Comparison of ENCODE assay signal across 9 mouse cellular contexts in genomic region chr12:102695369-102696239, GRCm38 (mm10). TPM values are rescaled to one million over a fixed set of nuclear protein-coding genes. Genes with fewer than 3 reads are reported as not detected.
DNase-seq lines count a peak whose midpoint lies in the region; ATAC-seq lines count a peak whose summit lies in the region.
"Had no signal": no experiment of that assay in that cellular context is flagged by ENCODE, and none has a peak within 500 bp of the region (broad histone marks: within the 10 kb centered on the region; RNA-seq: fewer than 3 reads in every experiment).

No protein-coding gene starts in this region.

- peak; percentile 62 to 72 for DNase-seq in frontal cortex, postnatal 10 days (ENCODE audit: low spot score in 2 of 2)
- peak; percentile 60 to 70 for DNase-seq in left cerebral cortex, postnatal 10 days (ENCODE audit: extremely low spot score in 1 of 2, low spot score in 2 of 2)
- peak; percentile 82 for DNase-seq in thymus, postnatal 14 days
- no peak for DNase-seq in spleen, adult 18-20 months
- no peak for DNase-seq in gastrocnemius, adult 8-10 months (ENCODE audit: low spot score in 2 of 2)

- no peak overlapping the region; the same call in 1 of the 2 replicates for H3K9ac ChIP-seq in neural tube, embryonic 13.5 days
- no peak overlapping the region for H3K9ac ChIP-seq in neural tube, embryonic 15.5 days (replicated peaks)
- H3K9ac ChIP-seq: limb, embryonic 13.5 days had no signal

- intact Hi-C loops in left cerebral cortex, postnatal 10 days (cut with DNase I) = no loop called here

- peak overlapping the region; percentile 38; the same call in 1 of the 2 replicates for H3K27ac ChIP-seq in neural tube, embryonic 13.5 days (replicated peaks)
- H3K27ac ChIP-seq in neural tube, embryonic 15.5 days (replicated peaks) = no peak overlapping the region
- H3K27ac ChIP-seq: limb, embryonic 13.5 days had no signal

- H3K4me2 ChIP-seq in neural tube, embryonic 13.5 days = no peak overlapping the region
- no peak overlapping the region for H3K4me2 ChIP-seq in neural tube, embryonic 15.5 days
- H3K4me2 ChIP-seq: limb, embryonic 13.5 days had no signal

- peaks cover 66% of the 10 kb centered on the region for H3K4me1 ChIP-seq in neural tube, embryonic 13.5 days (replicated peaks)
- peaks cover 58% of the 10 kb centered on the region for H3K4me1 ChIP-seq in neural tube, embryonic 15.5 days

- ATAC-seq in neural tube, embryonic 13.5 days (ENCODE audit: low read depth) = no peak
- ATAC-seq in neural tube, embryonic 15.5 days (ENCODE audit: low FRiP score) = no peak
- ATAC-seq in erythroblast, adult 5-6 weeks (replicated peaks; ENCODE audit: low FRiP score, poor library complexity, severe bottlenecking) = no peak

- no peak overlapping the region for H3K4me3 ChIP-seq in neural tube, embryonic 13.5 days
- H3K4me3 ChIP-seq in neural tube, embryonic 15.5 days (replicated peaks) = no peak overlapping the region
- H3K4me3 ChIP-seq: limb, embryonic 13.5 days had no signal

- WGBS in neural tube, embryonic 13.5 days = 60% methylated on average over 18 of the region's 18 CpGs
- 56% methylated on average over 18 of the region's 18 CpGs for WGBS in neural tube, embryonic 15.5 days

- no peaks in the 10 kb centered on the region for H3K27me3 ChIP-seq in neural tube, embryonic 13.5 days
- no peaks in the 10 kb centered on the region for H3K27me3 ChIP-seq in neural tube, embryonic 15.5 days (replicated peaks)
- H3K27me3 ChIP-seq: limb, embryonic 13.5 days had no signal

- no peaks in the 10 kb centered on the region for H3K36me3 ChIP-seq in neural tube, embryonic 13.5 days
- H3K36me3 ChIP-seq in neural tube, embryonic 15.5 days = no peaks in the 10 kb centered on the region
- H3K36me3 ChIP-seq: limb, embryonic 13.5 days had no signal

- no peaks in the 10 kb centered on the region for H3K9me3 ChIP-seq in neural tube, embryonic 13.5 days
- no peaks in the 10 kb centered on the region for H3K9me3 ChIP-seq in neural tube, embryonic 15.5 days (replicated peaks)
- H3K9me3 ChIP-seq: limb, embryonic 13.5 days had no signal

RNA-seq across cellular contexts. Expression of gene Itpk1, which starts 9.1 kb away (rescaled TPM):
- 30.9 and 34.0 TPM in 2 replicates for polyA plus RNA-seq in neural tube, embryonic 13.5 days (2015; fragmentation: Nextera tagmentation; extraction: Ambion mirVana)
- polyA plus RNA-seq in neural tube, embryonic 15.5 days (2015; fragmentation: Nextera tagmentation; extraction: Ambion mirVana) = 42.7 TPM in 2 replicates
- total RNA-seq in left cerebral cortex, postnatal 10 days (2021) = 10 to 100 TPM; 90.5 to 90.8 TPM
- total RNA-seq in gastrocnemius, adult 8-10 months (2022) = 10 to 100 TPM in 1 of 4 experiments, 1 to 10 TPM in 3; 5.7 to 10.4 (median 8.2) TPM
- 1.2 and 3.3 TPM in 2 replicates for total RNA-seq in erythroblast, adult 5-6 weeks (2015; ENCODE audit: low replicate concordance)
- total RNA-seq in erythroblast, adult 5-6 weeks (2017; ENCODE audit: low replicate concordance) = 5.3 TPM in 2 replicates

RNA-seq across cellular contexts. Expression of gene Moap1, which starts 47.9 kb away (rescaled TPM):
- 53.0 and 58.6 TPM in 2 replicates for polyA plus RNA-seq in neural tube, embryonic 13.5 days (2015; fragmentation: Nextera tagmentation; extraction: Ambion mirVana)
- 62.5 and 76.5 TPM in 2 replicates for polyA plus RNA-seq in neural tube, embryonic 15.5 days (2015; fragmentation: Nextera tagmentation; extraction: Ambion mirVana)
- 10 to 100 TPM; 37.5 to 41.0 TPM for total RNA-seq in left cerebral cortex, postnatal 10 days (2021)
- 1 to 10 TPM; 3.8 to 4.7 (median 4.2) TPM for total RNA-seq in gastrocnemius, adult 8-10 months (2022)
- total RNA-seq in erythroblast, adult 5-6 weeks (2015; ENCODE audit: low replicate concordance) = 0.84 and 2.1 TPM in 2 replicates
- 2.0 and 2.2 TPM in 2 replicates for total RNA-seq in erythroblast, adult 5-6 weeks (2017; ENCODE audit: low replicate concordance)

RNA-seq across cellular contexts. Expression of gene Tmem251, which starts 48.0 kb away (rescaled TPM):
- 11.0 and 13.3 TPM in 2 replicates for polyA plus RNA-seq in neural tube, embryonic 13.5 days (2015; fragmentation: Nextera tagmentation; extraction: Ambion mirVana)
- polyA plus RNA-seq in neural tube, embryonic 15.5 days (2015; fragmentation: Nextera tagmentation; extraction: Ambion mirVana) = 11.7 and 11.9 TPM in 2 replicates
- 1 to 10 TPM; 5.4 to 6.1 TPM for total RNA-seq in left cerebral cortex, postnatal 10 days (2021)
- 1 to 10 TPM; 2.3 to 4.2 (median 2.5) TPM for total RNA-seq in gastrocnemius, adult 8-10 months (2022)
- total RNA-seq in erythroblast, adult 5-6 weeks (2015; ENCODE audit: low replicate concordance) = 4.4 and 4.6 TPM in 2 replicates
- 5.5 and 10.3 TPM in 2 replicates for total RNA-seq in erythroblast, adult 5-6 weeks (2017; ENCODE audit: low replicate concordance)

Comparison
In these comparisons a context has a peak if more than half of its experiments do, and no peak if none do; other contexts are left out.
1. DNase-seq: peak in frontal cortex, postnatal 10 days (2 of 2), left cerebral cortex, postnatal 10 days (2 of 2) and thymus, postnatal 14 days (single experiment); none in spleen, adult 18-20 months (0 of 2) and gastrocnemius, adult 8-10 months (0 of 2).
2. RNA of gene Itpk1, which starts 9.1 kb away (total RNA-seq): 90.5 to 90.8 TPM in left cerebral cortex, postnatal 10 days; 5.7 to 10.4 TPM in gastrocnemius, adult 8-10 months and 1.2 to 5.3 TPM in erythroblast, adult 5-6 weeks; every median in the first group is over 4 times any median in the second.
3. RNA of gene Moap1, which starts 47.9 kb away (total RNA-seq): 37.5 to 41.0 TPM in left cerebral cortex, postnatal 10 days; 3.8 to 4.7 TPM in gastrocnemius, adult 8-10 months and 0.84 to 2.2 TPM in erythroblast, adult 5-6 weeks; every median in the first group is over 4 times any median in the second.